Mouse (Mus musculus) B cell, adult 2 months (primary cell): ENCODE measurements around the gene Vmn2r117.
"Not testable (repeated sequence)": the region's sequence is repeated elsewhere in the genome, so short reads cannot be mapped to it uniquely, and the experiment has no call there.

Source experiments
- DNase-seq, 2 experiments: peaks; one replicate each; pipeline ENCODE4 v3.0.0; 2022

The Vmn2r117 gene

DNA sequence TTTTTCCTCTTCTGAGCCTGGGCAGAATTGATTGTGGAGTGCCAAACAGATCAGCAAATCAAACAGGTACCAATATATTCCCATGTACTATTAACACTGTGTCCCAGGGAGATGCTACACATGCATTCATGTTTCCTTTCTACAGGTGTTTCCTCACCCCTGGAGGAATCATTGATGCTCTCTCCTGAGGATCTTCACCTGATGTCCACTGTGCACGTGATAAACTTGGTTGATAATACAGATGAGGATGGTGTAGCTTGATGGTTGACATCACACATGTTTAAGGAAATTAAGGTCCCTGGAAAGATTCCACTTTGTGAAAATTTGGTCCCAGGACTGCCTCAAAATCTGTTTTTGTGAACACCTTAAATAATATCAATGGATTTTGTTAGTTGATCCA lies at the start of gene Vmn2r117:
TSS of gene Vmn2r117 (minus strand) at position 101 of the 400 bp plus-strand sequence.
- not testable (repeated sequence) for DNase-seq

- not testable (repeated sequence) for DNase-seq
Measured at GRCm38 (mm10) chr17:23522941-23523732, 43.6 kb upstream of the Vmn2r117 start.

DNA sequence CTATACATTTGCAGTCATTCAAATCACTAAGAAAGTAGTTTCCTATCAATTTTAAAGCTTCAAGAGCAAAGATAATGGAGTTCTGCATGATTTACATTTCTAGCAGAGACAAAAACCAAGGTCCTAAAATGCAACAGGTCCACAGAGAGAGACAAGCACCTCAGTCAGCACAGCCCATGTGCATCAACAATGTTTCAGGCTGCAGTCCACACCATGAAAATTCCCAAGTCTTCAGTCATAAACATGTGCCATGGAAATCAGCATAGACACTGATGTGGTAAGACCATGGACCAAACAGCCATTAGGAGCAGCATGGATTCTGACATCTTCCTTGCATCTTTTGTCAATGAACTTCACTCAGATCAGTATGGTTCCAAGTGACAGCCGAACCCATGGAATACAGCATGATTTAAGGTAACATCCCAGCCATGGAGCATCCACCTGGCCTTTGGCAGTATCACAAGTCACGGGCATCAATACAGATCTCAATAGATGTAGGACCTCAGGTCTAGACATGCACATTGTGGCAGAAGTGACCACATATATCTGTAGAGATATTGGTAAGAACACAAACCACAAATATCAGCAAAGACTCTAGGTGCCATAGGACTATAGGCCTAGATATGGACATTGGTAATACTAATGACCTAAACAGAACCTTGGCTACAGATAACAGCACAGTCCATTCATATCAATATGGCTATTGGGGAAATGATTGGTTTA lies 39.4 kb upstream of the Vmn2r117 start:
- DNase-seq, result no peak

DNA sequence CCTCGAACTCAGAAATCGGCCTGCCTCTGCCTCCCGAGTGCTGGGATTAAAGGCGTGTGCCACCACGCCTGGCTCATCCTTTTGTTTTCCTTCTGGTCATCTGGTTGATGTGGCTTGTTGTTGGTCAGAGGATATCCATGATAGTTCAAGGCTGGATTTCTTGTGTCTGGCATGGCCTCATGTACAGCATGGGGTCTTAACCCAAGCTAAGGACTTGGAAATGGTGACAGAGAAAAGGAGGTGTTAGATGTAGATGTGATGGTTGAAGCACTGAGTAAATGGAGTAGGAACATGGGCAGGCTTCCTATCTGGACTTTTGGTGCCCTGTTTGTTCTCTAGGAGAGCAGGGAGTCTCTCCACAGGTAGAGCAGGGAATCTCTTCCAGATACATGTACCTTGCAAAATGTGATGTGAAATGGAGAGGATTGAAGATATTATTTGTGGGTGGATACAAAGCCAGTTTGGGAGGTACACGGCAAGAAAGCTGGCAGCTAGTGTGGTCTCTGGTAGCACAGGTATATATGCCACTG lies 46.3 kb downstream of the Vmn2r117 start:
- no peak for DNase-seq
